Mouse (Mus musculus) C2C12 (cell line): ENCODE data around the gene Pkig. TPM values are rescaled to one million over a fixed set of nuclear protein-coding genes. Genes with fewer than 3 reads are reported as not detected.
A peak's percentile ranks its signal among the peaks of the same experiment; 100 is the strongest.

Source experiments
- H3K27me3 ChIP-seq: one replicate; pipeline ENCODE4 v1.6.1; 2011; ENCODE audit not compliant: control insufficient read depth, insufficient read depth, insufficient read length
- H3K36me3 ChIP-seq: one replicate; pipeline ENCODE4 v1.6.1; 2011; ENCODE audit not compliant: control insufficient read depth, insufficient read depth
- H3K4me3 ChIP-seq: one replicate; pipeline ENCODE4 v1.5.1; 2011; ENCODE audit warnings: mild to moderate bottlenecking, control low read depth; ENCODE audit not compliant: poor library complexity, insufficient read depth, severe bottlenecking
- H3K79me2 ChIP-seq: one replicate; pipeline ENCODE4 v1.6.1; 2011; ENCODE audit not compliant: control insufficient read depth, insufficient read depth
- H3K79me3 ChIP-seq: one replicate; pipeline ENCODE4 v1.6.1; 2011; ENCODE audit warnings: low read depth, control low read depth
- H3ac ChIP-seq: one replicate; pipeline ENCODE3; 2011; ENCODE audit warnings: low read depth; ENCODE audit not compliant: control insufficient read depth, insufficient read length
- CEBPB ChIP-seq: IDR thresholded peaks from one replicate; pipeline ENCODE4 v1.6.1; 2011; ENCODE audit warnings: low read depth, mild to moderate bottlenecking, control low read depth, moderate library complexity
- CTCF ChIP-seq: IDR thresholded peaks from one replicate; pipeline ENCODE4 v1.5.1; 2011; ENCODE audit not compliant: control insufficient read depth, insufficient read depth, insufficient read length
- FOSL1 ChIP-seq: IDR thresholded peaks from one replicate; pipeline ENCODE4 v1.8.0; 2011; ENCODE audit warnings: mild to moderate bottlenecking, low read length; ENCODE audit not compliant: poor library complexity, insufficient read depth, severe bottlenecking
- MAX ChIP-seq: IDR thresholded peaks from one replicate; pipeline ENCODE4 v1.6.1; 2011; ENCODE audit warnings: mild to moderate bottlenecking, control low read depth
- MYOD1 ChIP-seq: IDR thresholded peaks from one replicate; pipeline ENCODE4 v1.6.1; 2011; ENCODE audit warnings: low read depth; ENCODE audit not compliant: control insufficient read depth, insufficient read length
- MYOG ChIP-seq: IDR thresholded peaks from one replicate; pipeline ENCODE4 v1.6.1; 2011; ENCODE audit not compliant: control insufficient read depth, insufficient read length; ENCODE audit errors: extremely low read depth
- USF1 ChIP-seq: IDR thresholded peaks from one replicate; pipeline ENCODE4 v1.6.1; 2011; ENCODE audit warnings: low read depth, mild to moderate bottlenecking, control low read depth, moderate library complexity
- polyA plus RNA-seq: library from polyadenylated mRNA; unstranded; fragments of >200 nt; fragmentation: generic; extraction: Trizol; gene quantifications from one replicate; pipeline ENCODE4 v1.2.1, GENCODE M21; 2012; ENCODE audit warnings: missing spikeins

Pkig gene
- polyA plus RNA-seq, 1 experiment: 254 TPM

- Histone ChIP-seq H3ac (no peak overlapping the region), H3K79me3 (peaks cover 8% of the 10 kb centered on the region), H3K79me2 (peaks cover 25% of the 10 kb centered on the region), H3K36me3 (no peaks in the 10 kb centered on the region), H3K4me3 (no peak overlapping the region), H3K27me3 (no peaks in the 10 kb centered on the region)
- TF ChIP-seq USF1 (no peak), FOSL1 (no peak), MAX (no peak)
Measured at GRCm38 (mm10) chr2:163689771-163690170, 31.6 kb downstream of the Pkig start.

DNA sequence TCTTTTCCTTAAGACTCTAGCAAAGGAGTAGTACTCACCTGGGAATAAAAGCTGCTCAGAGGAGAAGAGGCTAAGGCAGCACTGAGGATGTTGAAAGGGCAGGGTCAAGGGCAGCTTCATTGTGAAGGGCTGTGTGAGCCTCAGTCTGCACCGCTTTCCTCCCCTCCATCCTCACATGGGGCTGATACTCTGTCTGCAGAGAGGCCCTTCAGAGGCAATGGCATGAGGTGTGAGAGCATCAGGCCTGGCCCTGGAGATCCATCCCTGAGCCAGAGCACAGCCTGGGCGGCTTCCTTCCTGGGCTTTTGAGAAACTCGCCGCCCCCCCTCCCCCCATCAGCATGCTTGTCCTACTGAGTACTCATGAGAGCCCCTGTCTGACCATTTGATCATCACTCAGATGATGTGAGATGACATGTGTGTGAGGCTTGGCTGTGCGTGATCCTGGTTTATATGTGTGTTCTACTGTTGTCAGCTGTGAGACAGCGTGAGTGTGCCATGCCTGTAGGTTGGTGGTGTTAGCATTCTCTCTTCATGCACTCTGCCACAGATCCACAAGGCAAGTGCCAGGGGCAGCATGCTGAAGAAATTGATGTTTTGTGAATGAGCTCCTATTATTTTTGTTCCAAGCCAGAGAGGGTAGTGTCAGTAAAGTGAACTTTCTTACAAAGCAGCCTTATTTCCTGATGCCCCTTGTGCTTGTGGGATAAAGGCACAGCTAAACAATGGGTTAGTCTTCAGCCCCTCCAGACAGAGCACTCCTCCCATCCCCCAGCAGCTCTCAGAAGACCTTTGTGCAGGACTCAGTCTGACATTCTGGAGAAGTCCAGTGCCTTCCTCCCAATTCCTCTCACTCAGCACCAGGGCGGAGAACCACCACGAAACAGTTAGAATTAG lies 32.5 kb downstream of the Pkig start:
- H3K36me3 ChIP-seq: no peaks in the 10 kb centered on the region
- H3K27me3 ChIP-seq: no peaks in the 10 kb centered on the region
- H3K79me2 ChIP-seq: peaks cover 25% of the 10 kb centered on the region
- TF ChIP-seq CEBPB: no peak
- no peak for TF ChIP-seq MAX
- no peak for TF ChIP-seq USF1
- TF ChIP-seq MYOG: no peak
- no peak for TF ChIP-seq MYOD1
- TF ChIP-seq CTCF: no peak
- TF ChIP-seq FOSL1: no peak
- H3K4me3 ChIP-seq: no peak overlapping the region
- no peak overlapping the region for H3ac ChIP-seq
- peaks cover 13% of the 10 kb centered on the region for H3K79me3 ChIP-seq

GRCm38 (mm10) chr2:163691846-163692605 lies 33.8 kb downstream of the Pkig start:
- Histone ChIP-seq H3ac (no peak overlapping the region), H3K79me3 (peaks cover 25% of the 10 kb centered on the region), H3K36me3 (no peaks in the 10 kb centered on the region), H3K27me3 (no peaks in the 10 kb centered on the region), H3K4me3 (no peak overlapping the region), H3K79me2 (peaks cover 32% of the 10 kb centered on the region)
- no peak for TF ChIP-seq FOSL1
- no peak for TF ChIP-seq USF1
- no peak for TF ChIP-seq MAX
- no peak for TF ChIP-seq MYOD1
- TF ChIP-seq CEBPB: no peak
- TF ChIP-seq MYOG: no peak
- no peak for TF ChIP-seq CTCF

DNA sequence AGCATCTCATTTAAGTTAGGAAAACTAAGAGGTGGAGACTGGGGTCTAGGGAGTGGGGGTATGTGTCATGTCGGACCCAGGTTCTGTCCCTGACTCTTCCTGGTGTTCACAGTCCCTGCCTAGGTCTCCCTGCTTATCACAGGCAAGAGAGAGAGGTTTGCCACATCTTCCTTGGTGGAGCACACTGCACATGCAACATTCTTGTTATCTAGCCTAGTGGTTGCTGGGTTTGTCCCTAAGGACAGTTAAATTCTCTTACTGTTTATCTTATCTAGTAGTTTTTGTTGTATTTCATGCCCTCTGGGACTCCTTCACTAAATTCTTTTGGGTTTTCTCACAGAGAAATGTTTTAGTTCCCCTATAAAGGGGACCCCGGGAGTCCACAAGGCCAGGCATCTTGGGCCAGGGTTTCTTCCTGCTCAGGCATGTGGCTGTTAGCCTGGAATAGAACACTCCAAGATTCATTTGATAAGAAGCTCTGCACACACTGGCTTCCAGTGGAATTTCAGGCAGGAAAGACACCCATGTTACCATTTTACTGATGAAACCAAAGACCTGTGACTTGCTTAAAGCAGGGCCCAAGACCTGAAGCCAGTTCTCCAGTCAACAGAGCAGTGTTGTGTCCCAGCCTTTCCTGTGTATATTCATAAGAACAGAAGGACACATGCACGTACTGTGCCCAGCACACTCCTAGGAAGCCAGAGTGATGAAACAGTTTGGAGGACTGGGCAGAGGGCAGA lies 34.9 kb downstream of the Pkig start:
- Histone ChIP-seq H3K79me2 (peaks cover 39% of the 10 kb centered on the region), H3K36me3 (no peaks in the 10 kb centered on the region), H3ac (no peak overlapping the region), H3K79me3 (peaks cover 27% of the 10 kb centered on the region), H3K27me3 (no peaks in the 10 kb centered on the region), H3K4me3 (no peak overlapping the region)
- TF ChIP-seq CEBPB (no peak), MYOD1 (no peak), CTCF (no peak), USF1 (no peak), MAX (no peak), MYOG (no peak), FOSL1 (no peak)

DNA sequence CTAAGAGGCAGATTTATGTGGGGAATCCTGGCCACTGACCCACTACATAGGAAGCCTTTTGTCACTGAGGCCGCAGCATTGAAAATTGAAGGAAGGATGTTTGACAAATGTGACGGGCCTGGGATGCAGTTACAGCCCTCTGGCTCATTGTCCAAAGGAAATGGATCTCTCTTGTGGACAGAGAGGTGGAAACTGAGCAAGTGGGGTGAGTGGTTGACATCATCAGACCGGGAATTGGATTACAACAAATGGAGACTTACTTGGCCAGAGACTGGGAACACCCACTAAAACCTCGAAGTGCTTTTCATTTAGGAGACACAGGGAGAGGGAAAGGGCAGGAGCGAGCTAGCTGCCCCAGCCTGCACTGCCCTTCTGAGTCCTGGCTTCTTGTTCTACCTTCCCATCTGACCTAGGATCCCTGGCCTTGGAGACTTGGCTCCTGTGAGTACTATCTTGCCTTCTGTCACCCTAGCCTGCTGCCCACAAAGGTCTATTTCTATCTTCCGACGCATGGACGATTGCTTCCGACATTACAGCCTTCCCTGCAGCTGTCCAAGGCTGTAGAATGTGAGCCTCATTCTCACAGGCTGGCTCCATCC lies 35.6 kb downstream of the Pkig start:
- H3K4me3 ChIP-seq: peak overlapping the region; percentile 19
- H3K36me3 ChIP-seq: no peaks in the 10 kb centered on the region
- H3K27me3 ChIP-seq: no peaks in the 10 kb centered on the region
- peak overlapping the region; percentile 82 for H3ac ChIP-seq
- peaks cover 27% of the 10 kb centered on the region for H3K79me3 ChIP-seq
- TF ChIP-seq MYOG (no peak), MYOD1 (peak; percentile 59)
- H3K79me2 ChIP-seq: peaks cover 45% of the 10 kb centered on the region
